Mouse (Mus musculus) CH12.LX (cell line): ENCODE results near the gene Nt5c2. TPM values are rescaled to one million over a fixed set of nuclear protein-coding genes. Genes with fewer than 3 reads are reported as not detected.

ENCODE experiments used
- DNase-seq: peaks from one replicate; pipeline ENCODE4 v3.0.0-alpha.2; 2013; ENCODE audit errors: extremely low read depth
- H3K27ac ChIP-seq: 2 replicates; pipeline ENCODE4 v1.5.1; 2012; ENCODE audit warnings: low read depth, mild to moderate bottlenecking, control low read depth, moderate library complexity; ENCODE audit not compliant: insufficient read depth
- H3K27me3 ChIP-seq: replicated peaks from 2 replicates; pipeline ENCODE3; 2012; ENCODE audit warnings: inconsistent platforms
- H3K36me3 ChIP-seq, 2 experiments: replicated peaks in 1 of 2; 2 replicates each; pipeline versions ENCODE3 to v1.6.1; 2012; ENCODE audit warnings: inconsistent platforms in 1 of 2, low read length in 1 of 2, mild to moderate bottlenecking in 1 of 2, mixed read lengths in 1 of 2, moderate library complexity in 1 of 2; ENCODE audit not compliant: control insufficient read depth in 1 of 2, insufficient read depth in 1 of 2
- H3K4me1 ChIP-seq, 2 experiments: 2 replicates each; pipeline ENCODE4 v1.6.1; 2012; ENCODE audit warnings: inconsistent platforms in 1 of 2, moderate library complexity in 1 of 2; ENCODE audit not compliant: insufficient read depth in 2 of 2, control insufficient read depth in 1 of 2
- H3K4me2 ChIP-seq: 2 replicates; pipeline ENCODE4 v1.6.1; 2012; ENCODE audit warnings: low read depth, mild to moderate bottlenecking, control low read depth; ENCODE audit not compliant: poor library complexity, insufficient read depth, severe bottlenecking
- H3K4me3 ChIP-seq, 3 experiments: fragments of 150-350 bp in 1 of 3; sonication (generic) in 1 of 3; replicated peaks in 1 of 3; 2 replicates each; pipeline versions ENCODE3 to v1.5.1; 2011 to 2012; ENCODE audit warnings: low read depth in 2 of 3, low read length in 2 of 3, mild to moderate bottlenecking in 2 of 3, moderate library complexity in 2 of 3, control low read depth in 1 of 3, improper control_type of control experiment in 1 of 3, inconsistent platforms in 1 of 3, mixed read lengths in 1 of 3; ENCODE audit not compliant: poor library complexity in 1 of 3
- H3K79me2 ChIP-seq: replicated peaks from 2 replicates; pipeline ENCODE4 v1.6.1; 2012; ENCODE audit warnings: mild to moderate bottlenecking, moderate library complexity; ENCODE audit not compliant: control insufficient read depth, poor library complexity, insufficient read depth, severe bottlenecking; ENCODE audit errors: extremely low read depth
- H3K9ac ChIP-seq: 2 replicates; pipeline ENCODE4 v1.6.1; 2012; ENCODE audit warnings: low read depth, mild to moderate bottlenecking, control low read depth, moderate library complexity; ENCODE audit not compliant: insufficient read depth
- H3K9me3 ChIP-seq: replicated peaks from 2 replicates; pipeline ENCODE3; 2012; ENCODE audit warnings: low read length, inconsistent platforms, mixed read lengths
- BHLHE40 ChIP-seq: IDR thresholded peaks from 2 replicates; pipeline ENCODE4 v1.6.1; 2011; ENCODE audit warnings: mild to moderate bottlenecking, low read depth, low read length, improper control_type of control experiment
- CHD2 ChIP-seq: IDR thresholded peaks from 2 replicates; pipeline ENCODE4 v1.6.1; 2011; ENCODE audit warnings: low read length, improper control_type of control experiment
- CTCF ChIP-seq, 2 experiments: IDR thresholded peaks in 1 of 2; conservative IDR thresholded peaks in 1 of 2; 2 replicates each; pipeline ENCODE4 v1.5.1; 2011 to 2012; ENCODE audit warnings: low read depth in 2 of 2, low read length in 2 of 2, improper control_type of control experiment in 1 of 2, inconsistent platforms in 1 of 2, mild to moderate bottlenecking in 1 of 2, moderate library complexity in 1 of 2
- E2F4 ChIP-seq: IDR thresholded peaks from 2 replicates; pipeline ENCODE4 v1.6.1; 2011; ENCODE audit warnings: low read depth, low read length, improper control_type of control experiment; ENCODE audit not compliant: insufficient replicate concordance
- ETS1 ChIP-seq: conservative IDR thresholded peaks from 2 replicates; pipeline ENCODE4 v1.6.1; 2012; ENCODE audit warnings: low read depth, mild to moderate bottlenecking, inconsistent platforms, low read length, improper control_type of control experiment, moderate library complexity
- GABPA ChIP-seq: IDR thresholded peaks from 2 replicates; pipeline ENCODE4 v1.6.1; 2012; ENCODE audit warnings: low read depth, low read length, improper control_type of control experiment, inconsistent platforms; ENCODE audit not compliant: insufficient replicate concordance
- HCFC1 ChIP-seq: IDR thresholded peaks from 2 replicates; pipeline ENCODE4 v1.6.1; 2012; ENCODE audit warnings: low read depth, mild to moderate bottlenecking, inconsistent platforms, low read length, improper control_type of control experiment
- KAT2A ChIP-seq: IDR thresholded peaks from 2 replicates; pipeline ENCODE4 v1.6.1; 2012; ENCODE audit warnings: low read length, improper control_type of control experiment, inconsistent platforms; ENCODE audit not compliant: insufficient replicate concordance
- MAFK ChIP-seq: IDR thresholded peaks from 2 replicates; pipeline ENCODE4 v1.6.1; 2011; ENCODE audit warnings: low read length, improper control_type of control experiment; ENCODE audit not compliant: insufficient replicate concordance
- SIN3A ChIP-seq: IDR thresholded peaks from 2 replicates; pipeline ENCODE4 v1.6.1; 2012; ENCODE audit warnings: low read length, improper control_type of control experiment, inconsistent platforms
- TBP ChIP-seq: conservative IDR thresholded peaks from 2 replicates; pipeline ENCODE4 v1.6.1; 2011; ENCODE audit warnings: low read depth, low read length, improper control_type of control experiment
- TCF12 ChIP-seq: IDR thresholded peaks from 2 replicates; pipeline ENCODE4 v1.6.1; 2014; ENCODE audit warnings: low read depth, mild to moderate bottlenecking, inconsistent platforms, low read length, improper control_type of control experiment
- UBTF ChIP-seq: IDR thresholded peaks from 2 replicates; pipeline ENCODE4 v1.6.1; 2012; ENCODE audit warnings: low read depth, mild to moderate bottlenecking, inconsistent platforms, low read length, improper control_type of control experiment, moderate library complexity
- USF1 ChIP-seq: IDR thresholded peaks from 2 replicates; pipeline ENCODE4 v1.6.1; 2014; ENCODE audit warnings: low read depth, mild to moderate bottlenecking, inconsistent platforms, low read length, improper control_type of control experiment
- USF2 ChIP-seq: conservative IDR thresholded peaks from 2 replicates; pipeline ENCODE4 v1.6.1; 2011; ENCODE audit warnings: low read depth, low read length, improper control_type of control experiment
- ZC3H11A ChIP-seq: IDR thresholded peaks from 2 replicates; pipeline ENCODE4 v1.6.1; 2012; ENCODE audit warnings: low read depth, mild to moderate bottlenecking, inconsistent platforms, low read length, improper control_type of control experiment
- ZKSCAN1 ChIP-seq: IDR thresholded peaks from 2 replicates; pipeline ENCODE4 v1.6.1; 2012; ENCODE audit warnings: low read depth, inconsistent platforms, low read length, improper control_type of control experiment, borderline replicate concordance
- ZMIZ1 ChIP-seq: IDR thresholded peaks from 2 replicates; pipeline ENCODE4 v1.6.1; 2012; ENCODE audit warnings: low read depth, mild to moderate bottlenecking, inconsistent platforms, low read length, improper control_type of control experiment
- dilution Hi-C: fragments of 300-500 bp; cut with MboI; formaldehyde crosslinking; loops from 2 replicates; pipeline ENCODE4 v1.14.3; 2020; ENCODE audit warnings: low sequenced_read_pairs; ENCODE audit not compliant: extremely low pct_unique_long_range_greater_than_20kb, extremely low pct_ligation_motif_present
- in situ Hi-C: fragments of 300-500 bp; cut with MboI; formaldehyde crosslinking; loops from 3 replicates; pipeline ENCODE4 v1.14.3; 2019; ENCODE audit warnings: low sequenced_read_pairs, low pct_ligation_motif_present, low pct_unique_long_range_greater_than_20kb, mixed read lengths
- polyA plus RNA-seq: library from polyadenylated mRNA; unstranded; fragments of >175 nt; gene quantifications from 2 replicates; pipeline ENCODE4 v1.2.1, GENCODE M21; 2012; ENCODE audit warnings: low read depth; ENCODE audit not compliant: insufficient read length
- total RNA-seq, 2 experiments: library from RNA; depleted of rRNA; stranded (reverse); fragments of 300-350 nt in 1 of 2; fragments of >200 nt in 1 of 2; gene quantifications; 2 replicates each; pipeline ENCODE4 v1.2.3; 2012 to 2014

The Nt5c2 gene
- total and polyA plus RNA-seq, 3 experiments: 15.1 to 62.9 (median 21.1) TPM

DNA sequence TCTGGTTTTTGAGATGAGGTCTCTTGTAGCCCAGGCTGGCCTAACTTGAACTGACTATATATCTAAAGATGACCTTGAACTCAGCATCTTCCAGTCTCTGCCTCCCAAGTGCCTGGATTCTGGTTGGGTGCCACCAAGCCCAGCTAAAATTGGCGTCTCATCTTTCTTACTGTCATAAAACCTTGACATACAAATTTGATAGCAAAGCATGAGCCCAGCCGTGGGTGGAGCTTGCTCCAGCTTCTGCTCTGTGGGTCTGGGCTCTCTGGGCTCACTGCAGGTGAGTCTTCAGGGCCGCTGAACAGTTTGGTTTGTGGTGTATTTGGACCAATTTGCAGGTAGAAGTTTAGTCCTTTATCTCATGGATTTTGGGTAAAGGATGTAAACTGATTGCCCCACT lies 141.0 kb downstream of the Nt5c2 start:
- no peaks in the 10 kb centered on the region for H3K79me2 ChIP-seq
- no peak overlapping the region for H3K4me2 ChIP-seq
- H3K27me3 ChIP-seq: no peaks in the 10 kb centered on the region
- H3K9ac ChIP-seq: no peak overlapping the region
- no peak overlapping the region for H3K27ac ChIP-seq
- dilution Hi-C loops: no loop called here
- no peak for DNase-seq
- H3K9me3 ChIP-seq: no peaks in the 10 kb centered on the region
- H3K4me1 ChIP-seq: no peaks in the 10 kb centered on the region
- no peak for TF ChIP-seq KAT2A
- no peak for TF ChIP-seq BHLHE40
- no peak for TF ChIP-seq ZC3H11A
- TF ChIP-seq, all 38 proteins: peak for 0
- in situ Hi-C loops: loop anchor here (5.0 to 10.0 kb wide), 2 partner anchors 112 to 199 kb away; partner anchors contain the start of genes Cnnm2 and Cyp17a1
- Histone ChIP-seq H3K36me3 (peaks cover 0 to 12% of the 10 kb centered on the region in 2 experiments), H3K4me3 (no peak overlapping the region)

DNA sequence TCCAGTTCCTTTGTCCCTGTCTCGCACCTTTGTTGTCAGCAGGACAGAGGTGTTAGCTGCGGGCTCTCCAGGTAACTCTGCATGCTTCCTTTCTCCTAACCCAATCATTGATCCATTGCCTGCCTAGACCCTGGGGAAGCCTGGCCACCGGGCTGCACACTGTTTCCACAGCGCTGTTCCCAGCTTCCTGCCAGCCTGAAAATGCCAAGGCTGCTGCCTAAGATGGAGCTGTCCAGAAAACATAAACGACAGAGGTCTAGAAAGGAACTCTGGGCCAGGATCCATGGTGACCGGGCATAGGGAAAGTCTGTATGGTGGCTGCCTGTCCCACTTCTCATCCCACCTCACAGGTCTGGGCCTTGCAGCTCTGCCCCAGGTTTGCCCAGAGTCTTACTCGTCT lies 143.3 kb downstream of the Nt5c2 start:
- DNase-seq: no peak
- no peak for TF ChIP-seq MAFK
- TF ChIP-seq KAT2A: no peak
- no peak for TF ChIP-seq CTCF (conservative IDR thresholded peaks at IDR 0.05 in 1 of 2, IDR thresholded peaks at IDR 0.05 in 1 of 2; ENCODE audit: low read depth in 2 of 2, low read length in 2 of 2)
- TF ChIP-seq CHD2: no peak
- no peak for TF ChIP-seq TCF12
- TF ChIP-seq GABPA: no peak
- no peak for TF ChIP-seq USF1
- no peak for TF ChIP-seq E2F4
- no peak for TF ChIP-seq TBP
- TF ChIP-seq ZKSCAN1: no peak
- H3K9me3 ChIP-seq: no peaks in the 10 kb centered on the region
- no peaks in the 10 kb centered on the region for H3K27me3 ChIP-seq
- peaks cover 0 to 10% of the 10 kb centered on the region in 2 experiments for H3K36me3 ChIP-seq
- in situ Hi-C loops (loop anchor here (5.0 to 10.0 kb wide), 2 partner anchors 109 to 197 kb away; partner anchors contain the start of genes Cnnm2 and Cyp17a1), dilution Hi-C loops (no loop called here)
- H3K4me2 ChIP-seq: no peak overlapping the region
- no peak overlapping the region for H3K27ac ChIP-seq
- no peaks in the 10 kb centered on the region for H3K4me1 ChIP-seq
- no peaks in the 10 kb centered on the region for H3K79me2 ChIP-seq
- H3K4me3 ChIP-seq: no peak overlapping the region
- no peak overlapping the region for H3K9ac ChIP-seq

DNA sequence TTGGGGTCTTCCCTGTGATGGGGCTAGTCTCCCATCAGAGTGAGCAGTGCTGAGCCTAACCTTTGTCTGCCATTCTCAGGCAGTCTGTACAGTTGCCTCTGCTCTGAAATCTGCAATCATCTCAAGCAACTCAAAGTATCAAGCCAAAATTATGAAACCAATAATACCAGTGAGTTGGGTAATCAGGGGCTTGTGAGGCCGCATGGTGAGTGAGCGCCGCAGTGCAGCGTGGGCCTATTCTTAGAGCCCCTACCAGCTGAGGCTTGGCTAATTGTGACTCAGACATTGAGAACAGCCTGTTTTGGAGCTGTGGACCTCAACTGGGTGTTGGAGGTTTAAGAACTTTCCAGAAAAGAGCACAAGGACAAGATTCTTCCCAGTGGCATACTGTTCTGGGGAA lies 143.9 kb downstream of the Nt5c2 start:
- peaks cover 0 to 10% of the 10 kb centered on the region in 2 experiments for H3K36me3 ChIP-seq
- dilution Hi-C loops: no loop called here

More for the DNA sequence above, 143.9 kb downstream of the Nt5c2 start:
- H3K27ac ChIP-seq: no peak overlapping the region
- H3K9ac ChIP-seq: no peak overlapping the region
- no peak for DNase-seq
- no peaks in the 10 kb centered on the region for H3K9me3 ChIP-seq
- no peak for TF ChIP-seq SIN3A
- no peak for TF ChIP-seq ZMIZ1
- no peak for TF ChIP-seq USF2
- no peak for TF ChIP-seq HCFC1
- no peak for TF ChIP-seq BHLHE40
- TF ChIP-seq ETS1: no peak
- no peak for TF ChIP-seq UBTF
- no peaks in the 10 kb centered on the region for H3K4me1 ChIP-seq
- no peaks in the 10 kb centered on the region for H3K79me2 ChIP-seq
- in situ Hi-C loops: loop anchor here (5.0 to 10.0 kb wide), 2 partner anchors 109 to 196 kb away; partner anchors contain the start of genes Cnnm2 and Cyp17a1
- no peak overlapping the region for H3K4me3 ChIP-seq
- H3K4me2 ChIP-seq: no peak overlapping the region
- no peaks in the 10 kb centered on the region for H3K27me3 ChIP-seq
